Mouse (Mus musculus) hindbrain, embryonic 10.5 days (tissue): ENCODE measurements around the gene Slc2a1. TPM values are rescaled to one million over a fixed set of nuclear protein-coding genes. Genes with fewer than 3 reads are reported as not detected.

Experiments used
- DNase-seq: peaks from one replicate; pipeline ENCODE4 v3.0.0-alpha.2; 2017; ENCODE audit warnings: low spot score
- H3K27ac ChIP-seq: fragments of 300-500 bp; sonication (generic); 2 replicates; pipeline ENCODE4 v1.5.1; 2016; ENCODE audit warnings: mild to moderate bottlenecking, moderate library complexity
- H3K27me3 ChIP-seq: fragments of 300-500 bp; sonication (generic); 2 replicates; pipeline ENCODE4 v1.6.1; 2016; ENCODE audit warnings: mild to moderate bottlenecking; ENCODE audit not compliant: poor library complexity, insufficient read depth, severe bottlenecking
- H3K36me3 ChIP-seq: fragments of 300-500 bp; sonication (generic); 2 replicates; pipeline ENCODE4 v1.6.1; 2016; ENCODE audit warnings: mild to moderate bottlenecking, moderate library complexity
- H3K4me1 ChIP-seq: fragments of 300-500 bp; sonication (generic); replicated peaks from 2 replicates; pipeline ENCODE4 v1.6.1; 2016; ENCODE audit warnings: mild to moderate bottlenecking
- H3K4me3 ChIP-seq: fragments of 300-500 bp; sonication (generic); 2 replicates; pipeline ENCODE4 v1.5.1; 2016; ENCODE audit warnings: mild to moderate bottlenecking, moderate library complexity
- H3K9me3 ChIP-seq: fragments of 300-500 bp; sonication (generic); 2 replicates; pipeline ENCODE4 v1.6.1; 2016; ENCODE audit warnings: mild to moderate bottlenecking, moderate library complexity
- WGBS: fragments of 180-500 bp; shearing (Covaris S2); methylation state at CpG from one replicate; pipeline ENCODE4 v1.1.7; 2016; 5-methylcytosine and 5-hydroxymethylcytosine counted together
- polyA plus RNA-seq: library from polyadenylated mRNA; unstranded; fragments of >200 nt; fragmentation: Nextera tagmentation; extraction: Ambion mirVana; gene quantifications from 2 replicates; pipeline ENCODE4 v1.2.1, GENCODE M21; 2016

Gene Slc2a1
- polyA plus RNA-seq, 1 experiment from 2014 or later = 153 TPM

DNA sequence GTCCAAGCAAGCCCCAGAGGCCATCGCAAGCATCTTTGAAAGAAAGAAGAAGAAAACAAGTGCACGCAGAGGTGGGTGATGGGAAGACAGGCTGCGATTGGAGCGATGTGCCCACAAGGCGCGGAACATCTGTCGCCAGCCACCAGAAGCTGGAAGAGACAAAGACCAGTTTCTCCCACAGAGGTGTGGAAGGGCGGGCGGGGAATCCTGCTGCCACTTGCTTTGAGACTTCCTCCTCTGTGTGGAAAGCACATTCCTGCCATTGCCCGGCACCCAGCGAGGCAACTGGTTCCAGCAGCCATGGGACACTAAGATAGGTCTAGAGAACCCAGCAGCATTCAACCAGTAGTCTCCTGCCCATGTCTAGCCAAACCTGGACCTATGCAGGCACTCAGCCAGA, 32.2 kb upstream of the Slc2a1 start:
- DNase-seq = no peak
- H3K27ac ChIP-seq = peak overlapping the region; percentile 74
- peaks cover 62% of the 10 kb centered on the region for H3K4me1 ChIP-seq
- H3K9me3 ChIP-seq = no peaks in the 10 kb centered on the region
- H3K27me3 ChIP-seq = peaks cover 6% of the 10 kb centered on the region; the same call in 1 of the 2 replicates
- no peaks in the 10 kb centered on the region for H3K36me3 ChIP-seq
- no peak overlapping the region for H3K4me3 ChIP-seq
- 74% methylated on average over 11 of the region's 11 CpGs for WGBS

- H3K4me1 ChIP-seq = peaks cover 53% of the 10 kb centered on the region
- DNase-seq = no peak
- WGBS = 76% methylated on average over 13 of the region's 13 CpGs
Measured at GRCm38 (mm10) chr4:119077084-119077682, 31.3 kb upstream of the Slc2a1 start.

GRCm38 (mm10) chr4:119079928-119080327, 28.6 kb upstream of the Slc2a1 start:
- Histone ChIP-seq H3K9me3 (no peaks in the 10 kb centered on the region), H3K36me3 (no peaks in the 10 kb centered on the region), H3K27me3 (no peaks in the 10 kb centered on the region), H3K4me3 (no peak overlapping the region), H3K27ac (no peak overlapping the region), H3K4me1 (peaks cover 26% of the 10 kb centered on the region)
- DNase-seq = no peak
- WGBS = 93% methylated on average over 6 of the region's 6 CpGs

More at GRCm38 (mm10) chr4:119077084-119077682, 31.3 kb upstream of the Slc2a1 start:
- peaks cover 5% of the 10 kb centered on the region; the same call in 1 of the 2 replicates for H3K27me3 ChIP-seq
- H3K27ac ChIP-seq = peak overlapping the region; percentile 74
- no peaks in the 10 kb centered on the region for H3K9me3 ChIP-seq
- H3K36me3 ChIP-seq = no peaks in the 10 kb centered on the region
- no peak overlapping the region for H3K4me3 ChIP-seq

DNA sequence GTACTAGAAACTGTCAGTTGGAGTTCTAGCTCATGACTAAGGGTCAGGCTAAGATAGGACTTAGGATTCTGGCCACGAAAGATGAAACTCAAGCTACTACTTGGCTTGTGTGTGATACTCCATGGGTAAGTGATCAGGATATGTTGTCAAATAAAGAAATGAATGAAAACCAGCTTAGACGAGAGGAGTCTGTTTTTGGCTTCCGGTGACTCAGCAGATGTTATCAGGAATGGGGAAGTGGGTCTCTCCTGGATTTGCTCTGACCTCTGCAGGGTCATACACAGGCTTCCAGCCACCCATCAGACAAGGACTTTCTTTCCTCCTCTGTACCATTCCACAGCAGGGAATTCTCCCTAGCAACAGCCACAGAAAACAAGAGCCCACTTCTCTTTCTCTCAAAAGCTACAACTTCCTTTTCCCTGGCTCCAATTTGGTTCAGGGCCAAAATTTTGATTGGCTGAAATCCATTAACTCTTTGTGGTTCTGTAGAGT, 25.7 kb upstream of the Slc2a1 start:
- Histone ChIP-seq H3K27ac (no peak overlapping the region), H3K9me3 (no peaks in the 10 kb centered on the region), H3K4me3 (no peak overlapping the region), H3K36me3 (no peaks in the 10 kb centered on the region), H3K4me1 (peaks cover 2% of the 10 kb centered on the region; the same call in 1 of the 2 replicates), H3K27me3 (no peaks in the 10 kb centered on the region)
- no peak for DNase-seq
- 76% methylated on average over 3 of the region's 3 CpGs for WGBS

GRCm38 (mm10) chr4:119088424-119088823, 20.1 kb upstream of the Slc2a1 start:
- H3K9me3 ChIP-seq = no peaks in the 10 kb centered on the region
- WGBS = 63% methylated on average over 2 of the region's 2 CpGs
- H3K27ac ChIP-seq = no peak overlapping the region
- peaks cover 10% of the 10 kb centered on the region for H3K4me1 ChIP-seq
- H3K27me3 ChIP-seq = no peaks in the 10 kb centered on the region
- H3K4me3 ChIP-seq = no peak overlapping the region
- no peak for DNase-seq
- no peaks in the 10 kb centered on the region for H3K36me3 ChIP-seq

DNA sequence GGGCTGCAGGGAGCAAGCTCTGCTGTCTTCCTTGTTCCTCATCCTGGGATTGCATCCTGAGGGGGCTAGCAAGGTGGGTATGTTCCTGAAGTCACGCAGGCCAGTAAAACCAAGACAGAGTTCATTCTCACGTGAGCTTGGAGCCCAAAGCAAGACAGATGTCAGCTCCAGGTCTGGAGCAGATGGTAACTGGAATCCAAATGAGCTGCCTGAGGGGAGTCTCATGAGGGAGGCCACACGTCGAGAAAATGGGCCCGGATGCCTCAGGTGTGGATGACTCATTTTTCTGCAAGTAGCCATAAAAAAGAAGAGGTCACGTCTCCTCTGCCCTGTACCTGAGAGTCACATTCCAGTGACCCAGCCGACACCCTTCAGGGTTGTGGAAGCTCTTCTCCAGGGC, 14.6 kb upstream of the Slc2a1 start:
- 0 out of 2 replicates have a peak overlapping the region, but pooled peaks have one; percentile 54 for H3K27ac ChIP-seq
- H3K9me3 ChIP-seq = no peaks in the 10 kb centered on the region
- H3K4me1 ChIP-seq = peaks cover 32% of the 10 kb centered on the region
- WGBS = 74% methylated on average over 7 of the region's 7 CpGs
- DNase-seq = no peak
- no peaks in the 10 kb centered on the region for H3K36me3 ChIP-seq
- H3K27me3 ChIP-seq = 0 out of 2 replicates have a peak, but pooled peaks cover 4% of the 10 kb centered on the region
- H3K4me3 ChIP-seq = no peak overlapping the region

DNA sequence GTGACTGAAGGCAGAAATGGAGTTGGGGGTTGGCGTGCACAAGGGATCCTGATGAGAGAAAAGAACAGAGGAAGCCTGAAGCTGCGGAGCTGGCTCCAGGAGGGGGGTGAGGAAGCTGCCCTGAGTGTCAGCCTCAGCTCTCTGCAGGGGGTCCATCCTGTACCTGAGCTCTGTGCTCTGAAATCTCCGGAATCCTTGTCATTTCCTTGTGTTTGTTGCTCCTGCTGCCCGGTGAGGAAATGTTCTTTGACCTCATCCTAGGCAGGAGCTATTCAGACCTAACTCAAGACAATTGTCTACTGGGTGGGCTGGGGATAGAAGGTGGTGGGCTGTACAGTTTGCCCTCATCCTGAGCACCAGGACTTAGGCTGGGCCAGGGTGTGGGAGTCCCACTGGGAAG, 13.5 kb upstream of the Slc2a1 start:
- Histone ChIP-seq H3K27me3 (0 out of 2 replicates have a peak, but pooled peaks cover 4% of the 10 kb centered on the region), H3K4me1 (peaks cover 32% of the 10 kb centered on the region), H3K9me3 (no peaks in the 10 kb centered on the region), H3K36me3 (no peaks in the 10 kb centered on the region), H3K27ac (peak overlapping the region; percentile 56), H3K4me3 (no peak overlapping the region)
- DNase-seq = no peak
- WGBS = 20% methylated on average over 4 of the region's 4 CpGs

DNA sequence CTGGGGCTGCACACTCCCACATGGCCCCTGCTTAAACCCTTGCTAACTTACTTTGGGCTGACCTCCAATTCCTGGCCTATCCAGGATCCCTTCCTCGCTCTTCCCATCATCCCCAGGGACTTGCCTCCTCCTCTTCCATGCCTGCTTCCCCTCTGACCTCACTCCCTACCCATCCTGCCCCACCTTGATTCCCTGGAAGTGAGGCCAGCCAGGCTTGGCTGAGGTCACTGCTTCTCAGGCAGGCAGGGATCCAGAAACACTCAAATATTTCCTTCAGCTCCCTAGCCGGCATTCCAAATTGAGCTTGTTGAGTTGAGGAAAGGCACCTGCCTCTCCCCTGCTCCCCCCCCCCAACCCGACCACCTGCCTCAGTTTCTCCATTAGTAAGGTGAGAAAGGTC, 12.1 kb upstream of the Slc2a1 start:
- H3K36me3 ChIP-seq = no peaks in the 10 kb centered on the region
- H3K4me3 ChIP-seq = no peak overlapping the region
- peak overlapping the region; percentile 40; the same call in 1 of the 2 replicates for H3K27ac ChIP-seq
- H3K4me1 ChIP-seq = peaks cover 32% of the 10 kb centered on the region
- 75% methylated on average over 3 of the region's 3 CpGs for WGBS
- no peak for DNase-seq
- no peaks in the 10 kb centered on the region for H3K9me3 ChIP-seq
- 0 out of 2 replicates have a peak, but pooled peaks cover 4% of the 10 kb centered on the region for H3K27me3 ChIP-seq

GRCm38 (mm10) chr4:119097421-119097820, 11.1 kb upstream of the Slc2a1 start:
- H3K4me3 ChIP-seq = no peak overlapping the region
- 0 out of 2 replicates have a peak, but pooled peaks cover 4% of the 10 kb centered on the region for H3K27me3 ChIP-seq
- no peak overlapping the region for H3K27ac ChIP-seq
- no peak for DNase-seq
- 86% methylated on average over 4 of the region's 4 CpGs for WGBS
- no peaks in the 10 kb centered on the region for H3K9me3 ChIP-seq
- H3K4me1 ChIP-seq = peaks cover 32% of the 10 kb centered on the region
- H3K36me3 ChIP-seq = no peaks in the 10 kb centered on the region

DNA sequence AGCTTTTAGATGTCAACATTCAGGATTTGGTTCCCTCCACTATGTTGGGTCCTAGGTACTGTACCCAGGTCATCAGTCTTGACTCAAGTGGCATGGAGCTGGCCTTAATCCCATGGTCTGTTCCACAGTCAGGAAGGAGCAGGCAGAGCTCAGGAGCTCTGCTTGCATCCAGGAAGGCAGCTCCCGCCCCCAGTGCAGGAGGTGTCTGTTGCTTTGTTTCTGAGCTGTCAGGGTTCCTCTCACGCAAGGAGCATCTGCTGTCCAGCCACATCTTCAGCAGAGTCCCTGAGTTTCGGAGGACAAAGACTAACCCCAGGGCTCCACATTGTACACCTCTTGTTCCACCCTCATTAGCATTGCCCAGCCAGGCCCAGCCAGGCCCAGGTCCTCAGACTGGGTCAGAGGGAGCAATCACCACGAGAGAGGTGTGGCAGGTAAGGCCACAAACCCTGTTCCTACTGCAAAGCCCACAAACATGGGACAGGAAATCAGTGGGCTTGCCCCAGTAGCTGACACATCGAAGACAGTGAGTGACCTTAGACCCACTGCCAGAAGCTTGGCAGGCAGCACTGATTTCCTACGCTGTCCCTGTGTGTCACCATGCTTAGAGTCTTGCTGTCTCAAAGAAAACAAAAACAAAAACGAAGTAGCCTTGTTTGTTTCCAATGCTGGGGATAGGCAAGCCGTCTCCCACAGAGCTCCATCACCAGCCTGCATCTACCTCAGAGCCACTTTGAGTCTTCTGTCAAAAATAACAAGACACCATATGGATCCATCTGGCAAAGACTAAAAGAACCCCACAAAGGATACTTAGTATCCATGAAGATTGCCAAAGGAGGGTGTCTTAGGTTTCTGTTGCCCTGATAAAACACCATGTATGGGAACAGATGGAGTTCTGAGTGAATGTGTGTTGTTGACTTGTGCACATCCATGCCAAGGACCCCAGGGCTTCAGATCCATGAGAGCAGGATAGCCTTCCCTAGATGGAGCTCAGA, 10.0 kb upstream of the Slc2a1 start:
- no peak for DNase-seq
- H3K27ac ChIP-seq = peak overlapping the region; percentile 37
- no peaks in the 10 kb centered on the region for H3K9me3 ChIP-seq
- WGBS = 52% methylated on average over 8 of the region's 8 CpGs
- peaks cover 32% of the 10 kb centered on the region for H3K4me1 ChIP-seq
- no peaks in the 10 kb centered on the region for H3K36me3 ChIP-seq
- H3K27me3 ChIP-seq = 0 out of 2 replicates have a peak, but pooled peaks cover 4% of the 10 kb centered on the region
- H3K4me3 ChIP-seq = no peak overlapping the region

GRCm38 (mm10) chr4:119101392-119101791, 7.1 kb upstream of the Slc2a1 start:
- H3K27ac ChIP-seq = no peak overlapping the region
- no peaks in the 10 kb centered on the region for H3K36me3 ChIP-seq
- H3K4me3 ChIP-seq = no peak overlapping the region
- DNase-seq = no peak
- H3K27me3 ChIP-seq = 0 out of 2 replicates have a peak, but pooled peaks cover 5% of the 10 kb centered on the region
- H3K9me3 ChIP-seq = no peaks in the 10 kb centered on the region
- peaks cover 29% of the 10 kb centered on the region for H3K4me1 ChIP-seq
- 86% methylated on average over 3 of the region's 3 CpGs for WGBS

DNA sequence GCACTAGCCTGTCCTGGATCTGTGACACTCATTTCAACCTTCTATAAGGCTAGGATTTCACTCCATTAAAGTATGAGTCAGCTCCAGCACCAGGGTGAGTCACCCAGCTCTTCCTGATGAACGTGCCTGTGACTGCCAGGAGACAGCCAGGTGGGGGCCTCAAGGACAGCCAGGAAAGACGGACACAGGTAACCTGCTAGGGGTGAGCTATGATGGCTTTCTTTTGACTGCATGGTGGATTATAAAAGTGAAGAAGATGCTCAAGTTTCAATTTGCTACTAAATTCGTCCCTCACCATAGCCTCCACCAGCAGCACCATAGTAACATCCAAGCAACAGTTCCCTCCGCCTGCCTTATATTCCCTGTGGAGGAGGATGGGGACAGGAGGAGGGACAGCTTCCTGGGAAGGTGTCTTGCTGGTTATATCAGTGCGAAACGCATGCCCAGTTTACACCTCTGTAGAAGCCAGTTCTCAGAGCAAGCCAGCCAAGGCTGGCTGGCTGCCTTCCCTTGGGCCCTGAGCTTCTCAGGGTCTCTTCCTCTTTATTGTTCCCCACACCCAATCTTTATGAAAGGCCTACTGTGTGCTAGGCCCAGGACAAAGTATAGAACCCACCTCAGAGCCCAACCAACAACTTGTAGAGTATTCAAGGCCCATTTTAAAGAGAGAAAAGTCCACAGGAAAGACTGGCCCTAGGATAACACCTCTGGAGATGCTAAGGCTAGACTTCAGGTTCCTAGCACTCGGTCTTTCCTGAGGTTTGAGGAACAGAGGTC, 6.0 kb upstream of the Slc2a1 start:
- H3K36me3 ChIP-seq = no peaks in the 10 kb centered on the region
- no peak overlapping the region for H3K27ac ChIP-seq
- WGBS = 78% methylated on average over 7 of the region's 7 CpGs
- H3K4me3 ChIP-seq = no peak overlapping the region
- H3K9me3 ChIP-seq = no peaks in the 10 kb centered on the region
- DNase-seq = no peak
- H3K4me1 ChIP-seq = peaks cover 32% of the 10 kb centered on the region
- H3K27me3 ChIP-seq = 0 out of 2 replicates have a peak, but pooled peaks cover 5% of the 10 kb centered on the region
